Mouse (Mus musculus): ENCODE measurements around the gene Oprd1.

Gene Oprd1

GRCm38 (mm10) chr4:132079555-132080275, 64.6 kb downstream of the Oprd1 start:
- peak; percentile 42 for DNase-seq (ENCODE audit: low spot score)

GRCm38 (mm10) chr4:132078296-132078714, 66.0 kb downstream of the Oprd1 start:
- DNase-seq (ENCODE audit: low spot score), result no peak

GRCm38 (mm10) chr4:132077445-132077844, 66.8 kb downstream of the Oprd1 start:
- no peak for DNase-seq (ENCODE audit: low spot score)

GRCm38 (mm10) chr4:132076480-132077405, 67.5 kb downstream of the Oprd1 start:
- DNase-seq (ENCODE audit: low spot score), result no peak

GRCm38 (mm10) chr4:132075796-132076195, 68.5 kb downstream of the Oprd1 start:
- DNase-seq (ENCODE audit: low spot score), result no peak

- peak; percentile 89 for DNase-seq (ENCODE audit: low spot score)
These were observed 69.1 kb downstream of the Oprd1 start, which contains the start of gene Epb41 for GRCm38 (mm10) chr4:132074933-132075769. Gene Epb41, minus strand, starts transcription at chr4:132075321.

GRCm38 (mm10) chr4:132074077-132074932, 70.0 kb downstream of the Oprd1 start, which contains the start of gene Gm10300:
Gene Gm10300, plus strand, starts transcription at chr4:132074697.
- DNase-seq (ENCODE audit: low spot score), result no peak

- no peak for DNase-seq (ENCODE audit: low spot score)
These were observed 71.3 kb downstream of the Oprd1 start for GRCm38 (mm10) chr4:132072946-132073345.

GRCm38 (mm10) chr4:132072156-132072555, 72.1 kb downstream of the Oprd1 start:
- DNase-seq (ENCODE audit: low spot score), result no peak

- no peak for DNase-seq (ENCODE audit: low spot score)
These were observed 72.6 kb downstream of the Oprd1 start for GRCm38 (mm10) chr4:132071674-132072073.

- DNase-seq (ENCODE audit: low spot score), result no peak
These were observed 76.4 kb downstream of the Oprd1 start for GRCm38 (mm10) chr4:132067938-132068235.

- no peak for DNase-seq (ENCODE audit: low spot score)
These were observed 77.0 kb downstream of the Oprd1 start for GRCm38 (mm10) chr4:132067112-132067937.

GRCm38 (mm10) chr4:132066101-132066773, 78.0 kb downstream of the Oprd1 start:
- no peak for DNase-seq (ENCODE audit: low spot score)

GRCm38 (mm10) chr4:132065578-132065977, 78.7 kb downstream of the Oprd1 start:
- no peak for DNase-seq (ENCODE audit: low spot score)

GRCm38 (mm10) chr4:132064550-132064949, 79.7 kb downstream of the Oprd1 start:
- DNase-seq (ENCODE audit: low spot score), result no peak

GRCm38 (mm10) chr4:132062934-132063884, 81.1 kb downstream of the Oprd1 start:
- DNase-seq (ENCODE audit: low spot score), result no peak

GRCm38 (mm10) chr4:132062289-132062688, 82.0 kb downstream of the Oprd1 start:
- DNase-seq (ENCODE audit: low spot score), result no peak

Measured in layer of hippocampus, adult 9-10 months (tissue).